26 mouse cellular contexts compared by ENCODE assay signal in genomic region chr13:104097190-104097589, GRCm38 (mm10). TPM values are rescaled to one million over a fixed set of nuclear protein-coding genes. Genes with fewer than 3 reads are reported as not detected.
A peak's percentile ranks its signal among the peaks of the same experiment; 100 is the strongest.
DNase-seq lines count a peak whose midpoint lies in the region; ATAC-seq and TF ChIP-seq lines count a peak whose summit lies in the region.
"Had no signal": no experiment of that assay in that cellular context is flagged by ENCODE, and none has a peak within 500 bp of the region (broad histone marks: within the 10 kb centered on the region; RNA-seq: fewer than 3 reads in every experiment).

No protein-coding gene starts in this region.

- TF ChIP-seq CTCF in heart, postnatal 0 days (IDR thresholded peaks at IDR 0.05; ENCODE audit: low read depth) = no peak
- TF ChIP-seq CTCF in lung, postnatal 0 days (IDR thresholded peaks at IDR 0.05) = no peak

- peaks cover 45% of the 10 kb centered on the region for H3K4me1 ChIP-seq in heart, embryonic 13.5 days
- peaks cover 16% of the 10 kb centered on the region; the same call in 1 of the 2 replicates for H3K4me1 ChIP-seq in heart, postnatal 0 days (ENCODE audit: control insufficient read depth, insufficient read depth)
- H3K4me1 ChIP-seq in lung, postnatal 0 days (ENCODE audit: insufficient read depth, low read depth, low read length) = no peaks in the 10 kb centered on the region
- H3K4me1 ChIP-seq: embryonic facial prominence, embryonic 12.5 days; midbrain, embryonic 15.5 days had no signal

- H3K4me3 ChIP-seq in heart, embryonic 13.5 days = no peak overlapping the region
- H3K4me3 ChIP-seq in heart, postnatal 0 days (ENCODE audit: low read depth, low read length) = no peak overlapping the region
- no peak overlapping the region for H3K4me3 ChIP-seq in lung, postnatal 0 days (ENCODE audit: low read depth, low read length)
- H3K4me3 ChIP-seq: embryonic facial prominence, embryonic 12.5 days; heart, adult 2 months; liver, embryonic 12.5 days; midbrain, embryonic 10.5 days; midbrain, embryonic 15.5 days had no signal

- peak overlapping the region; percentile 21 for H3K4me2 ChIP-seq in heart, embryonic 13.5 days
- peak overlapping the region; percentile 6; the same call in 1 of the 2 replicates for H3K4me2 ChIP-seq in heart, postnatal 0 days (ENCODE audit: low read depth, low read length)
- no peak overlapping the region for H3K4me2 ChIP-seq in lung, postnatal 0 days (replicated peaks; ENCODE audit: low read depth, low read length)
- H3K4me2 ChIP-seq: embryonic facial prominence, embryonic 12.5 days; liver, embryonic 12.5 days; midbrain, embryonic 15.5 days had no signal

- peak overlapping the region; percentile 46 for H3K27ac ChIP-seq in heart, embryonic 13.5 days (replicated peaks)
- no peak overlapping the region for H3K27ac ChIP-seq in heart, postnatal 0 days (ENCODE audit: low read depth)
- H3K27ac ChIP-seq in lung, postnatal 0 days (ENCODE audit: low read length) = no peak overlapping the region
- H3K27ac ChIP-seq: embryonic facial prominence, embryonic 12.5 days; heart, adult 2 months; liver, embryonic 12.5 days; midbrain, embryonic 10.5 days; midbrain, embryonic 15.5 days; stomach, postnatal 0 days had no signal

- ATAC-seq in heart, embryonic 13.5 days (ENCODE audit: extremely low read depth, insufficient number of reproducible peaks, low FRiP score, low TSS enrichment) = no peak
- peak; percentile 49; the same call in 1 of the 2 replicates for ATAC-seq in heart, postnatal 0 days (ENCODE audit: insufficient read depth, low read depth)
- ATAC-seq in lung, postnatal 0 days = peak; percentile 28; the same call in 1 of the 2 replicates
- ATAC-seq: forebrain, embryonic 14.5 days; hindbrain, embryonic 16.5 days; liver, embryonic 12.5 days; liver, postnatal 0 days; midbrain, embryonic 15.5 days had no signal

- intact Hi-C loops in heart, postnatal 25 days (cut with DNase I) = no loop called here

- WGBS in heart, embryonic 13.5 days = 43% methylated on average over 7 of the region's 7 CpGs
- 49% methylated on average over 7 of the region's 7 CpGs for WGBS in heart, postnatal 0 days
- 49% methylated on average over 7 of the region's 7 CpGs for WGBS in lung, postnatal 0 days

- no peaks in the 10 kb centered on the region for H3K27me3 ChIP-seq in heart, embryonic 13.5 days (replicated peaks)
- no peaks in the 10 kb centered on the region for H3K27me3 ChIP-seq in heart, postnatal 0 days (ENCODE audit: control insufficient read depth, insufficient read depth, low read length)
- no peaks in the 10 kb centered on the region for H3K27me3 ChIP-seq in lung, postnatal 0 days (replicated peaks; ENCODE audit: insufficient read depth, low read length)
- H3K27me3 ChIP-seq: embryonic facial prominence, embryonic 12.5 days; liver, embryonic 12.5 days; midbrain, embryonic 15.5 days had no signal

- H3K9ac ChIP-seq in heart, embryonic 13.5 days = peak overlapping the region; percentile 11; the same call in 1 of the 2 replicates
- no peak overlapping the region for H3K9ac ChIP-seq in heart, postnatal 0 days (replicated peaks; ENCODE audit: low read depth, low read length)
- no peak overlapping the region for H3K9ac ChIP-seq in lung, postnatal 0 days (replicated peaks; ENCODE audit: low read depth)
- H3K9ac ChIP-seq: embryonic facial prominence, embryonic 12.5 days; liver, embryonic 12.5 days; liver, postnatal 0 days; midbrain, embryonic 15.5 days had no signal

- no peaks in the 10 kb centered on the region for H3K9me3 ChIP-seq in heart, embryonic 13.5 days
- H3K9me3 ChIP-seq in heart, postnatal 0 days (replicated peaks; ENCODE audit: control insufficient read depth, low read length) = no peaks in the 10 kb centered on the region
- H3K9me3 ChIP-seq in lung, postnatal 0 days (ENCODE audit: low read length) = no peaks in the 10 kb centered on the region
- H3K9me3 ChIP-seq: embryonic facial prominence, embryonic 12.5 days; liver, embryonic 12.5 days; midbrain, embryonic 10.5 days; midbrain, embryonic 15.5 days had no signal

- TF ChIP-seq EP300 in heart, postnatal 0 days (IDR thresholded peaks at IDR 0.05; ENCODE audit: low read depth) = no peak
- TF ChIP-seq EP300 in lung, postnatal 0 days (IDR thresholded peaks at IDR 0.05) = no peak

- H3K36me3 ChIP-seq in heart, embryonic 13.5 days = no peaks in the 10 kb centered on the region
- H3K36me3 ChIP-seq in heart, postnatal 0 days (replicated peaks; ENCODE audit: control insufficient read depth, insufficient read depth, low read length) = no peaks in the 10 kb centered on the region
- no peaks in the 10 kb centered on the region for H3K36me3 ChIP-seq in lung, postnatal 0 days (ENCODE audit: insufficient read depth, low read length)
- H3K36me3 ChIP-seq: embryonic facial prominence, embryonic 12.5 days; liver, embryonic 12.5 days; midbrain, embryonic 10.5 days; midbrain, embryonic 15.5 days had no signal

- no peak for DNase-seq in heart, postnatal 25 days (ENCODE audit: low spot score)
- DNase-seq in heart, postnatal 0 days (ENCODE audit: low spot score) = peak; percentile 50
- DNase-seq in lung, postnatal 0 days (ENCODE audit: low spot score) = peak; percentile 49
- DNase-seq in urinary bladder, adult 18-20 months (ENCODE audit: low spot score in 2 of 2) = no peak
- DNase-seq in spleen, postnatal 36 days (ENCODE audit: low spot score in 2 of 2) = no peak
- DNase-seq: adrenal gland, postnatal 25 days; B cell, adult 2 months; embryo, embryonic 11 days; gastrocnemius, postnatal 25 days; kidney, adult 18-20 months; kidney, postnatal 4 days; left cerebral cortex, postnatal 4 days; liver, postnatal 0 days; spleen, adult 18-20 months; thymus, adult 2 months; thymus, postnatal 36 days had no signal

RNA-seq across cellular contexts. Expression of gene Nln, which starts 12.2 kb away (rescaled TPM):
- 19.5 and 19.8 TPM in 2 replicates for polyA plus RNA-seq in heart, embryonic 13.5 days (2015; fragmentation: Nextera tagmentation; extraction: Ambion mirVana)
- total RNA-seq in heart, postnatal 25 days (2021) = 10 to 100 TPM; 11.2 to 11.6 TPM
- total RNA-seq in heart, postnatal 0 days (2014; rRNA removed; ENCODE audit: low replicate concordance) = 31.1 and 42.2 TPM in 2 replicates
- polyA plus RNA-seq in heart, postnatal 0 days (2015; fragmentation: Nextera tagmentation; extraction: Ambion mirVana) = 16.2 and 17.0 TPM in 2 replicates
- 13.0 and 16.7 TPM in 2 replicates for polyA plus RNA-seq in lung, postnatal 0 days (2015; fragmentation: Nextera tagmentation; extraction: Ambion mirVana)

RNA-seq across cellular contexts. Expression of gene Sgtb, which starts 12.4 kb away (rescaled TPM):
- polyA plus RNA-seq in heart, embryonic 13.5 days (2015; fragmentation: Nextera tagmentation; extraction: Ambion mirVana) = 2.2 and 2.8 TPM in 2 replicates
- total RNA-seq in heart, postnatal 25 days (2021) = 1 to 10 TPM in 1 of 2 experiments, under 1 TPM in 1; 0.75 to 1.6 TPM
- total RNA-seq in heart, postnatal 0 days (2014; rRNA removed; ENCODE audit: low replicate concordance) = 1.1 and 1.6 TPM in 2 replicates
- polyA plus RNA-seq in heart, postnatal 0 days (2015; fragmentation: Nextera tagmentation; extraction: Ambion mirVana) = 1.1 TPM in 2 replicates
- polyA plus RNA-seq in lung, postnatal 0 days (2015; fragmentation: Nextera tagmentation; extraction: Ambion mirVana) = 4.7 and 5.5 TPM in 2 replicates
- total RNA-seq: megakaryocyte progenitor cell, adult 5-6 weeks had no signal

Comparison
In these comparisons a context has a peak if more than half of its experiments do, and no peak if none do; other contexts are left out.
1. DNase-seq: peak in heart, postnatal 0 days (single experiment) and lung, postnatal 0 days (single experiment); none in heart, postnatal 25 days (single experiment), urinary bladder, adult 18-20 months (0 of 2) and spleen, postnatal 36 days (0 of 2).